Mouse (Mus musculus) testis, adult 2 months (tissue): ENCODE results near the gene Mrps18a.

ENCODE experiments used
- CTCF ChIP-seq: fragments of 200-500 bp; IDR thresholded peaks from 2 replicates; pipeline ENCODE4 v1.5.1; 2012; ENCODE audit warnings: low read depth, mild to moderate bottlenecking, inconsistent platforms, low read length, moderate library complexity; ENCODE audit not compliant: control insufficient read depth, insufficient read depth, insufficient replicate concordance
- POLR2A ChIP-seq: fragments of 200-500 bp; IDR thresholded peaks from 2 replicates; pipeline ENCODE4 v1.6.1; 2012; ENCODE audit warnings: low read depth, mild to moderate bottlenecking, inconsistent platforms, low read length, moderate library complexity; ENCODE audit not compliant: control insufficient read depth

- TF ChIP-seq CTCF: no peak
- TF ChIP-seq POLR2A: no peak
Measured at GRCm38 (mm10) chr17:46086341-46086870, 24.4 kb upstream of the Mrps18a start.
